Mouse (Mus musculus) neutrophil, adult 5-6 weeks (primary cell): Measurements from ENCODE around the gene Sp7. TPM values are rescaled to one million over a fixed set of nuclear protein-coding genes. Genes with fewer than 3 reads are reported as not detected.
"Not testable (repeated sequence)": the region's sequence is repeated elsewhere in the genome, so short reads cannot be mapped to it uniquely, and the experiment has no call there.

ENCODE experiments used
- ATAC-seq: fragments of 151-379, 151-347 bp; 2 replicates; pipeline ENCODE4 v1.8.0; 2017; ENCODE audit warnings: mild to moderate bottlenecking, moderate TSS enrichment; ENCODE audit not compliant: insufficient number of reproducible peaks, poor library complexity, low FRiP score, severe bottlenecking; ENCODE audit errors: extremely low read depth
- total RNA-seq: library from RNA; stranded (forward); fragments of 200-1000 nt; gene quantifications from 2 replicates; pipeline ENCODE4 v1.2.3, GENCODE M21; 2017

The Sp7 gene
- total RNA-seq, 1 experiment from 2014 or later, result not detected

DNA sequence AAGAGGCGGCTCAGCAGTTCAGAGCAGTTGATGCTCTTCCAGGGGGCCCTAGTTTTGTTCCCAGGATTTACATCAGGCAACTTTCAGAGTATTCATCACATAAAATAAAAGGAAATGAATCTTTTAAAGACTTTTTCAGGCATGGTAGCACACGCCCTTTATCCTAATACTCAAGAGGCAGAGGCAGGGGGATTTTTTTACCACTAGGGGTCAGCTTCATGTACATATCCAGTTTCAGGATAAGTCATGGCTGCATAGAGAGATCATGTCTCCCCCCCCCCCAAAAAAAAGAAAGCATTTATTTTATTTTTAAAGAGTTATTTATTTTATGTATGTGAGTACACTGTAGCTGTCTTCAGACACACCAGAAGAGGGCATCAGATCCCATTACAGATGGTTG is 13.0 kb downstream of the Sp7 start:
- ATAC-seq, result no peak

DNA sequence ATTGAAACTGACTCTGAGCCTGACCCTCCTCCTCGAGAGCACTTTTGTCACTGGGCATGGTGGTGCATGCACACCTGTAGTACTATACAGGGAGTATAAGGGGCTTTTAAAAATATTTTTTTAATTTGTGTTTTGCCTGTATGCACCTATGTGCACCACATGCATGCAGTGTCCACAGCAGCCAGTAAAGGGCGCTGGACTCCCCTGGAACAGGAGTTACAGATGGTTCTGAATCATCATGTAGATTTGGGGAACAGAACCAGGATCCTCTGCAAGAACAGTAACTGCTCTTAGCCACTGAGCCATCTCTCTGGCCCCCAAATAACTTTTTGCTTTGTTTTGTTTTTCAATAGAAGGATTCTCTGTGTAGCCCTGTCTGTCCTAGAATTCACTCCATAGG is 14.8 kb downstream of the Sp7 start:
- ATAC-seq, result no peak

DNA sequence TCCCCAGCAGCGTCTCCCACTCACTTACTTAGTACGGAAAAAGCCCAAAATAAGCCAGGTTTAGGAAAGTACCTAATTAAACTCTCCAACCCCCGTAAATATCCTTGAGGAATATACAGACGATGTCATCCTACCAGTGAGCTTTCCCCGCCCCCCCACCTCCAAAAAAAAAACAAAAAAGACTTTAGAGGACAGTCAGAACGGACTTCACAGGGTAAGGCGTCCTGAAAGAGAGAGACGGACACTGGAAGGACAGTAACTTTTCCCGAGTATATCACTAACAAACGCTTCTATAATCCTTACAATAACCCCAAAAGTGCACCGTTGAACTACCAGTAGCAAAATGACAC is 16.1 kb downstream of the Sp7 start:
- no peak for ATAC-seq

DNA sequence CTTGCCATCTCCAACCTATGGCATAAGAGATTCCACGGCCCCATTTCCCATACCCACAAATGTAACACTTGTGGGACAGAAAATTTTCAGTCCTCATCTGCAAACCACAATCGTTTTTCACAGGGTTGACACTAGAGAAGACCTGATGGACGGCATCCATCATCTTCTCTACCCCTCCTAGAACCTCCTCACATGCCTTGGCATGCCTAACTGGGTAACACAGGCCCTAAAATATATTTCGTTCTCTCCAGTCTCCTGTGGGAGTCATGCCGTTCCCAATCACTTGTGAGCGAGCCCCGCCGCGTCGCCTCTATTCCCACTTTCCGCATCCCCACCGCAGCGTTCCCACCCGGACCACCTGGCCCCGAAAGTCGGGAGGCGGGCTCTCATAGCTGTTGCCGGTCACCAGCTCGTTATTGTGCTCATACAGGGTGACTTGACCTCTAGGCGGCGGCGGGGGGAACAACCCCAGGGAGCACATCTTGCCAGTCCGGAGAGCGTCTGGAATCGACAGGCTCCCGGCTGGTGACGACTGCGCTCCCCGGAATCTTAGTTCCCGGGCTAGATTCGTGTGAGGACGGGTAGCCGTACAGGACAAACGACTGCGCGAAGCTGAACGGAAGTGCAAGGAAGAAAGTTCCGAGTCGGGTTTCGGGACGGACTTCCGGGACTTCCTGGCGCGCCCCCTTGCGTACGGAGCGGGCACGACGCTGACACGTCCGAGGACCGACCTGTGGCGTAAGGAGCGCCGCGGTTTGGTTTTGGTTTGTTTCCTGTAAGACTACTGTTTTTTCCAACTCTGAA is 16.6 kb downstream of the Sp7 start, which contains the start of gene Aaas:
TSS of gene Aaas (minus strand) at position 634 of the 804 bp plus-strand sequence.
- peak; percentile 94 for ATAC-seq

DNA sequence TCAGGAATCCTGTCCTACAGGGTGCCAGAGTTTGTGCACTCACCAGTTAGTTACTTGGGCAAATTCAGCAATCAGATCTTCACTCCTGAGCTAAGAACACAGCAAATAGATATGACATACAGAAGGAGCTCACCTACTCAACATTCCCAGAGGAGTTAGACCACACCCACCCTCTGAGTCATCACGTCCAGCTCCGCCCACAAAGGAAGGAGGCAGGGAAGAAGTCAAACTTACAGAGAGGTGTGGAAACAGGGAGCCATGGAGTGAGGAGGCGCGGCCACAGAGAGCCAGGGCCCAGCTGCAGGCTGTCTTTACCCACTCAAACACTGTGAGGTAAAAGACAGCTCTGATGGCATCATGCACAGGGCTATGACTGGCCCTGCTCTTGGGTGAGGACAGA is 20.5 kb downstream of the Sp7 start:
- ATAC-seq, result no peak

DNA sequence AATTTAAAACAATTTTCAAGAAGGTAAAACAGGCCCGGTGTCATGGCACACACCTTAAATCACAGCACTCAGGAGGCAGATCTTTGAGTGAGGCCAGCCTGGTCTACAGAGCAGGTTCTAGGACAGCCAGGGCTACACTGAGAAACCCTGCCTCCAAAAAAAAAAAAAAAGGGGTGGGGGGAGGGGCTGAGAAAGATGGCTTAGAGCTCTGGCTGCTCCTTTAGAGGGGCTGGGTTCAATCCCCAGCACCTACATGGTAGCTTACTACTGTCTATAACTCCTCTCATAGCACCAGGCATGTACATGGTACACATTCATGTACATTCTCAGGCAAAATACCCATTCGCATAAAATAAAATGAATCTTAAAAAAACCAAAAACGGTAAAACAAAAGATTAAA is 22.5 kb downstream of the Sp7 start:
- ATAC-seq, result no peak

DNA sequence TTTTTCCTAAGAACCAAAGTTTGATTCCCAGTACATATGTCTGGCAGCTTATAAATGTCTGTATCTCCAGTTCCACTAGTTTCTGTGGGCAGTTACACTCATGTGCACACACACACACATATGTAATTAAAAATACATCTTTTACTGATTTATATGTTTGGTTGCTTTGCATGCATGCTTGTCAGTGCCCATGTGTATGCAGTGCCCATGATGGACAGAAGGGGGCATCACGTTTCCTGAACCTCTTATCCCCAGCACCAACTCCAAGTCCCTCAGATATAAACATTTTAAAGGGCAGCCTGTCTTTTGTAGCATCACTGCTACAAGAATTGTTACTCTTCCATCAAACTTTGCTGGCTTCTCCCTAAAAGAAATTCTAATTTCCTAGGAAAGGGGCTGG is 25.4 kb downstream of the Sp7 start:
- peak; percentile 66; the same call in 1 of the 2 replicates for ATAC-seq

DNA sequence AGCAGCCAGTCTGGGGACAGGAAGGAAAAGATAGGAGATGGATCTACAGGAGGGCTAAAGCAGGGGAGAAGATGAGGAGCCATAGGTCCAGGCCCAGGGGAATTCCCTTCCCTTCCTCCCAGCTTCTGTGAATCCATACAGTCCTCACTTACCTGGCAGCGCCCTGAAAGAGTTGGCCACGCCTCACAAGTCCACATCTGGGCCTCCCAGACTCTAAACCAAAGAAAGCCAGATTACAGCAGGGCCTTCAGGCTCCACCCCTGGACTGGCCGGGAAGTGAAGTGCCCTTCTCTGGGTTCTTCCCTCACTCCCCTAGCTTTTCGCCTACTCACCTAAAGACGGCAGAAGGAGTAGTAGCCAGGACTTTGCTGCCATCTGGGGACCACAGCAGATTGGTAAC is 27.4 kb downstream of the Sp7 start:
- no peak for ATAC-seq

DNA sequence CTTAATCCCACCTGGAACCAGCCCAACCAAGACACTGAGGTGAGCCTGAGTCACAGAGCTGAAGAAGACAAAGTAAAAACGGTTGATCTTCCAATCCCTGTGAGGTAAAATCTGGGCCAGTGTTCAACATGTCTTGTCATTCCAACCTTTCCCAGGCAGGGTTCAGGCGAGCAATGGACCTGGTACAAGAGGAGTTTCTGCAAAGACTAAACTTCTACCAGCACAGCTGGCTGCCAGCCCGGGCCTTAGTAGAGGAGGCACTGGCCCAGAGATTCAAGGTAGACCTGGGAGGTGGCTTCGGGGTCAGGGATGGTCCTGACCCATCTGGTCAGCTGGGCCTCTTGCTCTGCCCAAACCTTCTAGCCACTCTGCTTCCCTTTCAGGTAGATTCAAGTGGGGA is 30.0 kb downstream of the Sp7 start:
- ATAC-seq, result no peak

DNA sequence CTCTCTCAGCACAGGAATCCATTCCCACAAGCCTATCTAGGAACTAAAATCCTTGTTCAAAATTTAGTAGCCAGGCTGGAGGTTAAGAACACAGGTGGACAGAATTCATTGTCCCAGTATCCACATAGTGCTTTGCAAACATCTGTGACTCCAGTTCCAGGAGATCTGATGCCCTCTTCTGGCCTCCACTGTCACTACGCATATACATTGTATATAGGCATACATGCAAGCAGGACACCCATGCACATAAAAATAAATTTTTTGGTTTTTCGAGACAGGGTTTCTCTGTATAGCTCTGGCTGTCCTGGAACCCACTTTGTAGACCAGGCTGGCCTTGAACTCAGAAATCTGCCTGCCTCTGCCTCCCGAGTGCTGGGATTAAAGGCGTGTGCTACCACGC is 31.1 kb downstream of the Sp7 start:
- not testable (repeated sequence) for ATAC-seq

DNA sequence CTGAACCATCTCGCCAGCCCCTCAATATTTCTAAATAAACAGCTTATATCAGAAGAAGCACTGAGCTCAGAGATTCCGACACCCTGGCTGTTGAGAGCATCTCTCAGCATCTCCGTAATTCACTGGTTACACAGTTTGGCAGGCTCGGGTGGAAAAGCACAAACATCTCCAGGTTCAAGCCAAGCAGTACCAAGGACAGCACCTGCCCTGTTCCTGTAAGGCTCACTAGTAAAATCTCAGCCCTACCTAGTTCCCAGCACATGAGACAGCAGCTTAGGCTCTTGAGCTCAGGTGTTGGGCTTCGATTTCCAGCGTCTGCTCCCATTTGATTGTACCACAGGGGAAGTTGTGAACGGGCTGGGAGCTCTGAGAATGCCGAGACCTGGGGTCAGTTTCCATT is 31.7 kb downstream of the Sp7 start:
- ATAC-seq, result no peak

DNA sequence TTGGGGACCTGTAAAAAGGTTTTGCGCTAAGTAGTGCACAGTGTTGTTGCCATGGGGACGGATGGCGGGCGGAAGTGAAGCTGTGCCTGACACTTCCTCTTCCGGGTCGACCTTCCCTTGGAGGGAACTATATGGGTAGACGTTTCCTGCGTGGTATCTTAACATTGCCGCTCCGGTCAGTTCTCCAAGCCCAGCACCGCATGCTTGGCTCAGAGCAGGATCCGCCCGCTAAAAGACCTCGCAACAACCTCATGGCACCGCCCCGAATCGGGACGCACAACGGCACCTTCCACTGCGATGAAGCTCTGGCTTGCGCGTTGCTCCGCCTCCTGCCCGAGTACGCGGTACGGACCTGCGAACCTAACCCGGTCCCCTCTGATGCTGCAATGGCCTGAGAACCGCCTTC is 35.4 kb downstream of the Sp7 start, which contains the start of gene Myg1:
TSS of gene Myg1 (plus strand) at position 100 of the 406 bp plus-strand sequence.
- peak; percentile 92 for ATAC-seq

DNA sequence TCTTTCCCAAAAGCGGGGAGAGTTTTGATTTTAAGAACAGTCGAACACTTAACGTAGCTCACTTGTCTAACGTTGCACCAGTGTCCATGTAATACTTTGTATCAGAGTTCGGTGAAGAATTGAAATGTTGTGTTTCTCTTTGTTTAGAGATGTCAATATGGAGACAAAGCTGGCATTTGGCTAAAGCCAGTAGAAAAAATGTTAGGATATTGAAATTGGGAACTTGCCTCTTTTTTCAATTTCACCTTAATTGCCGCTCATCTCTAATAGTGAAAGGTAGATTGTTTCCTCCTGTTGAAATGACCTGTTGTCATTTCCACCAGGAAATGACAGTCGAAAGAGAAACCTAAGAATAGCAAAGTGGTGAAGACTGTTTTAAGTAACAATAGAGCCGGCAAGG is 40.1 kb downstream of the Sp7 start:
- no peak for ATAC-seq

DNA sequence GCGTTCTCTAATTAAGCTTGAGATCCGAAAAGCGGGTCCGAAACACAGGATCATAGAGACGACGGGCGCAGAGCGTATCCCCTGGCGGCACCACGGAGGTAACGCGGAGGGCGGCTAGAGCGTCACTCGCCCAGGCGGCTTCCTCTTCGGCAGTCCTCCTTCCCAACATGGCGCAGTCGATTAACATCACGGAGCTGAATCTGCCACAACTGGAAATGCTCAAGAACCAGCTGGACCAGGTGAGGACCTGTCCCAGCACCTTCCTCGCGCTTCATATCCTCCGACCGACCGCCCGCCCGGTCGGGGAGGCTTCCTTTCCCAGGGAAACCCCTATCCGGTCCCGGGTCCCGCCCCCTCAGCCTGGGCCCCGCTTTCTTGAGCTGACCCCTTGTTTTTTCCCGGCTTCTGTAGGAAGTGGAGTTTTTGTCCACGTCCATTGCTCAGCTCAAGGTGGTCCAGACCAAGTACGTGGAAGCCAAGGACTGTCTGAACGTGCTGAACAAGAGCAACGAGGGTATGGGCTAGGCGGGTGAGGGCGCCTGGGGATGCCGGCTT is 40.9 kb downstream of the Sp7 start, which contains the start of gene Pfdn5:
TSS of gene Pfdn5 (plus strand) at position 95 of the 555 bp plus-strand sequence.
- ATAC-seq, result peak; percentile 98

DNA sequence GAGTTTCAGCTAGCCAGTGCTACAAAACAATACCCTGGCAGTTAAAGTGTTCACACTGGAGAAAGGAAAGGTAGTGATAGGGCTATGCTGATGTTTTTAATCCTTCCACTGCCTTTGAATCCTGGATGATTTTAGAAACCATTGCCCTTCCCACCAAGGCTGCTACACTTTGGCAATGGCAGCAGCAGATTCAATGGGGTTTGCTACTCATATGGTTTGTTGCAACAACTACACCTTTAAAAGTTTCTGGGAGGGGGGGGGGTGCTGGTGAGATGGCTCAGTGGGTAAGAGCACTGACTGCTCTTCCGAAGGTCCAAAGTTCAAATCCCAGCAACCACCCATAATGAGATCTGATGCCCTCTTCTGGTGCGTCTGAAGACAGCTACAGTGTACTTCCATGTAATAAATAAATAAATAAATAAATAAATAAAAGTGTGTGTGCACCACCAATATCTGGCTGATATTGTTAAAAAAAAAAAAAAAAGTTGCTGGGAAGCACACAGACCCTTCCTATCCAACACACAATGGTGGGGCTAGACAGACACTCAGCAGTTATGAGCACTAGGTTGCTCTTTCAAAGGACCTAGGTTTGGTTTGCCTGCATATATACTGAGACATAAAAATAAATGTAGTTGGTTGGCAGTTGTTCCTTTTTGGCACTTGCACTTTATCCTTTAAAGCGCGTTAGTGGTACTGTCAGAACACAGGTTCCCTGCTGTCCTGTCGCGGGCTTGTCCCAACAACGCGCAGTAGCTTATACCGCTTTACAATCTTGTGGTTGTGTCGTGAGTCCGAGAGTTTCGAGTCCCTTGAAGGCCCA is 42.1 kb downstream of the Sp7 start:
- ATAC-seq, result no peak

DNA sequence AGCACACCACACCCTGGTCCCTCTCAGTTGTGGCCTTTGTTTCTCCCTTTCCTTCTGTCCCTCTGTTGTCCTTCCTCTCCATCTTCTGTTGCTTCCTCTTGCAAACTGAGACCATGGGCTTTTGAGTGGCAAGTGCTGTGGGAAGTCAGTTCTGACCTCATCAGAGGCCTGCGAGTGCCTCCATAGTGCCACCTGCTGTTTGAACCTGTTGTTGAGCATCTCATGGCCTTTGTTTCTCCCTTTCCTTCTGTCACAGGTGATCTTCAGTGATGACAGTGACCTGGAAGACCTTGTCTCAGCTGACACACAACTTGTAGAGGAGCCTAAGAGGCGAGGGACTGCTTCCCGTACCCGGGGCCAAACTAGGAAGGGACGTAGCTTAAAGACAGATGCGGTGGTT is 50.7 kb downstream of the Sp7 start:
- peak; percentile 85 for ATAC-seq

DNA sequence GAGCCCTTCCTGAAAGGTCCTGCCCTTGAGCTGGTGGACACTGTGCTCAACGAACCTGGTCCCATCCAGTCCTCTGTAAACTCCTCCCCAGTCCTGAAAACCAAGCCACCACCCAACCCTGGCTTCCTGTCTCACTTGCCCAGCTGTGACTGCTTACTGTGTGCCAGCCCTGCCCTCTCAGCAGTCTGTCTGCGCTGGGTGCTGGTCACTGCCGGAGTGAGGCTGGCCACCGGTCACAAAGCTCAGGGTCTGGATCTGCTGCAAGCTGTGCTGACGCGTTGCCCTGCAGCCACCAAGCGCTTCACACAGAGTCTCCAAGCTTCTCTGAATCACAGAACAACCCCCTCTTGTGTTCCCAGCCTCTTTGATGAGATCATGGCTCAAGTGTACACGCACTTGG is 51.7 kb downstream of the Sp7 start:
- ATAC-seq, result no peak

DNA sequence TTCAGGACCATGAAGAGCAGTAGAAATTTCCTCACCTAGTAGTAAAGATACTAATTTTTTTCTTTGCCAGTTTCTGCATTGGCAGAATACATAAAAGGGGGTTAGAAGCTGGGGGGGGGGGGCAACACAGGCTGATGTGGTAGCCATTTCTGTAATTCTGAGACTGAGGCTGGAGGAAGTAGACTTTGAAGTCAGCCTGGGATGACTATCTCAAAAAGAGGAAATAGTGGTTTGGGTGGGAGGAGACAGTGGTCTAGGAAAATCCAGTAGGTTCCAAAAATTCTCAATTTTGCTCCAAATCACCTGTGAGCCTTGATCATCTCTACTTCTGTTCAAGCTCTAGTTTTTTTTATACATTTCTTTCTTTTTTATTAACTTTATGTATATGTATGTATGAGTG is 55.5 kb downstream of the Sp7 start:
- ATAC-seq, result no peak

DNA sequence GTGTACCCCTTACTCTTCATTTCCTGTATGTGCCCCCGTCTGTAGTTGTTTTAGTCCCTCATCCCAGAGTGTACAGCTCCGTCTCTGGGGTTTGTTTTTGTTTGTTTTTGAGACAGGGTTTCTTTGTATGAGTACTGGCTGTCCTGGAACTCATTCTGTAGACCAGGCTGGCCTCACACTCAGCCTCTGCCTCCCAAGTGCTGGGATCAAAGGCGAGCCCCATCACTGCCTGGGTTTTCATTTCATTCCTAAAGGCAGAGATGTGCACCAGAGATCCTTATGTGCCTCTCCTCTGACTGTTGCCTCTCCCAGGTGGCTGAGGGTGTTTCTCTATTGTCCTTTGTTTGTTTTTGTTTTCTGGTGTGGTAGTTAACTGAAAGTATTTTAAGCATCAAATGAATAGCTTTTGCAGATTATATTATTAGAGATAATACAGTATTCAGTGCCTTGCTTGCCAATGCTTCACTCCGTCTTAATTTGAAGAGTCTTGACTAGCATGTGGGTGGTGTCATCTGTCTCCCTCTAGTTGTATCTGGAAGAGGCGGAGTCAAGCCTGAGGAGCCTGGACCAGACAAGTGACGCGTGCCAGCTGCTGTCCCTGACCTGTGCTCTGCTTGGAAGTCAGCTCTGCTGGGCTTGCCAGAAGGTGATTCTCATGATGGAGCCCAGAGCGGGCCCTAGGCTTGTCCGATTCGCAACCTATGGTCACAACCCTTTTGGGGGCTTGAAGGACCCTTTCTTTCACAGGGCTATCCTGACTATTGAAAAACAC is 56.7 kb downstream of the Sp7 start:
- ATAC-seq, result no peak
